Mouse (Mus musculus) lung, adult 2 months (tissue): ENCODE results near the gene Gcn1l1. TPM values are rescaled to one million over a fixed set of nuclear protein-coding genes. Genes with fewer than 3 reads are reported as not detected.

Experiments used
- DNase-seq: peaks from one replicate; pipeline ENCODE4 v3.0.0; 2022
- H3K4me1 ChIP-seq: fragments of 200-500 bp; 2 replicates; pipeline ENCODE4 v1.6.1; 2011; ENCODE audit warnings: low read length; ENCODE audit not compliant: control insufficient read depth, insufficient read depth
- H3K4me3 ChIP-seq: fragments of 200-500 bp; replicated peaks from 2 replicates; pipeline ENCODE3; 2011; ENCODE audit warnings: low read depth, mild to moderate bottlenecking, control low read depth, low read length; ENCODE audit errors: extremely low read depth
- CTCF ChIP-seq: fragments of 200-500 bp; IDR thresholded peaks from 2 replicates; pipeline ENCODE4 v1.5.1; 2011; ENCODE audit warnings: mild to moderate bottlenecking, low read length, control low read depth; ENCODE audit not compliant: insufficient read depth
- POLR2A ChIP-seq: fragments of 200-500 bp; IDR thresholded peaks from 2 replicates; pipeline ENCODE4 v1.6.1; 2011; ENCODE audit warnings: low read depth, mild to moderate bottlenecking, control low read depth, low read length, borderline replicate concordance; ENCODE audit errors: extremely low read depth
- WGBS: fragments of 180-500 bp; shearing (Covaris S2); methylation state at CpG from one replicate; pipeline ENCODE4 v1.1.7; 2018; 5-methylcytosine and 5-hydroxymethylcytosine counted together
- polyA plus RNA-seq: library from polyadenylated mRNA; depleted of rRNA; stranded (reverse); fragments of >200 nt; gene quantifications from 2 replicates; pipeline ENCODE4 v1.2.3, GENCODE M21; 2012

Gcn1l1 gene
- polyA plus RNA-seq, 1 experiment: 52.8 TPM

DNA sequence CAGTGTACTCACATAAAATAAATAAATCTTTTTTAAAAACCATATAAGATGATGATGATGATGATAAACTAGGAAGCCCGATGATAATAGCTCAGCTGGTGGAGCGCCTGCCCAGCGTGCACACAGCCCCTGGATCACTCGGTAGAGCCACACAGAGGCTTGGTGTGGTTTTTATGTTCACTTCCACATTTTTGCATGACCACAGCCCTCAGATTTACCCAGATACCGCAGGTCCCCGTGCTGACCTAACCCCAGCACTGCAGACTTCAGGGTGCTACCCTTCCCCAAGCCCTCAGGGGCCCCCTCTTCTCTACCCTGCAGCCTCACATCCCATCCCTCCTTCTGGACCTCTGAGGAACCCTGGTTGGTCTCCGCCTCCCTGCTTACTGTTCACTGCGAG is 63.0 kb downstream of the Gcn1l1 start:
- Histone ChIP-seq H3K4me1 (peaks cover 8% of the 10 kb centered on the region), H3K4me3 (no peak overlapping the region)
- WGBS: 58% methylated on average over 8 of the region's 8 CpGs
- no peak for TF ChIP-seq CTCF
- no peak for TF ChIP-seq POLR2A
- no peak for DNase-seq

DNA sequence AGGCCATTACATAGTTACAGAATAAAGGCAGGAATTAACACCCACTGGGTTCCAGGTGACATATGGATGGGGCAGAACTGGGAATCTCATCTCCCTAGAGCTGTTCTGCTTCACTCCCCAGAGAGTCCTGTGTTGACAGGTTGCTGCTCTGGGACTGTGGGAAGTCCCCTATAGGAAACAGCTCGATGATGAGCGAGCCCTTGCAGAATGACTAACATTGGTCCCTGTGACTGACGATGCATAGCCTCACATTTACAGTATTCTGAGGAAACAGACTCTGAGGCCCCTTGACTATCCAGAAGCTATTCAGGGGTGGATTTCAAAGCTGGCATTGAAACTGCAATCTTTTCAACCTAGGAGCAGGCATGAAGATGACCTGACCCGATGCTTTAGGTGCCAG is 64.6 kb downstream of the Gcn1l1 start:
- WGBS: 90% methylated on average over 4 of the region's 4 CpGs
- TF ChIP-seq CTCF (no peak), POLR2A (no peak)
- no peak overlapping the region for H3K4me3 ChIP-seq
- peaks cover 17% of the 10 kb centered on the region for H3K4me1 ChIP-seq
- DNase-seq: no peak

DNA sequence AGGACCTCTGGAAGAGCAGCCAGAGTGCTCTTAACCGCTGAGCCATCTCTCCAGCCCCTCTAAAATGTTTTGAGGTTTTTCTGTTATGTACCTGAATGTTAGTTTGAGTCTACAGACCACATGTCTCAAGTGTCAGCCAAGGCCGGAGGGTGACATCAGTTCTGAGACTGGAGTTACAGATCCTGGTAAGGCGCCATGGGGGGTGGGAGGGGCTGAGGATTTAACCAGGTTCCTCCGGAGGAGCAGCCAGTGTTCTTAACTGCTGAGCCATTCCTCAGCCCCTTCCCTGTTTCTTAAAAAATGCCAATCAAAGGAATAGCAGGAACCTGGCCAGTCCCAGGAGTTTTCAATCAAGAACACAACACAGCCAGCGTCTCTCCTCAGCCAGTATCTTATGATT is 65.2 kb downstream of the Gcn1l1 start:
- WGBS: 55% methylated on average over 5 of the region's 5 CpGs
- Histone ChIP-seq H3K4me1 (peaks cover 22% of the 10 kb centered on the region), H3K4me3 (no peak overlapping the region)
- TF ChIP-seq CTCF: no peak
- no peak for TF ChIP-seq POLR2A
- no peak for DNase-seq

DNA sequence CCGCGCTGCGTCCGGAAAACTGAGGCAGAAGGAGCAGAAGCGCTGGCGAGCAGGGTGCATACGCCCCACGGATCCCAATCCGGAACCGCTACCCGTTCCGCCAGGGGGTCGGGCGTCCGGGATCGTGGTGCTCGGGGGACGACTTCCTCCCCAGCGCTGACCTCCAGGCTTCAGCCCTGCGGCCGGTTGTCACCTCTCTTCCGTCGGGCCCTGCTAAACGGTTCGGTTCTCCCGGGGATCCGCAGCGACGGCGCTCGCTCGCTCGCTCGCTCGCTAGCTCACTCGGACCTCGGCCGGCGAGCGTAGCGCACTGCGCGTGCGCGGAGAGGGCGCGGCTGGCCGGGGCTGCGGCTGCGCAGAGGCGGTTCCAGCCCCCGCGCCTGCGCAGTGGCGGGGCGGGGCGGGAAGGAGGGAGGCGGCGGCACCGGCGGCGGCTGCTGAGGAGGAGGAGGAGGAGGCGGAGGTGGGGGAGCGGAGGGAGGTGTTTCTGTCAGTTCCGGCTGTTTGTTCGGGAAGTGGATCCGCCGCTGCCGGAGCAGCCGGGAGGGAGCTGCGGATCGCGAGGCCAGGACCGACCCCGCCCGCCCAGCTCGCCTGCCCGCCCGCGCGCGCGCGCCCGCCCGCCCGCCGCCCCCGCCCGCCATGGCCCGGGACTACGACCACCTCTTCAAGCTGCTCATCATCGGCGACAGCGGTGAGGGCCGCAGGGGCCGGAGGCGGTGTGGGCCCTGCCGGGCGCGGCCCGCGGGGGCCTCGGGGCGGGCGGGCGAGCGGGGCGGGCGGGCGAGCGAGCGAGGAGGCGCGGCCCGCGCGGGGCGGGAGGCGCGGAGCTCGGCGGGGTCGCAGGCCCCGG is 66.7 kb downstream of the Gcn1l1 start, which contains the start of gene Rab35:
TSS of gene Rab35 (plus strand) at position 404 of the 853 bp plus-strand sequence.
- TF ChIP-seq CTCF (no peak), POLR2A (peak; percentile 87)
- peak within 1 kb of the TSS; percentile 91 for H3K4me3 ChIP-seq
- peak; percentile 93 for DNase-seq
- 2% methylated on average over 86 of the region's 125 CpGs for WGBS
- H3K4me1 ChIP-seq: peaks cover 24% of the 10 kb centered on the region

DNA sequence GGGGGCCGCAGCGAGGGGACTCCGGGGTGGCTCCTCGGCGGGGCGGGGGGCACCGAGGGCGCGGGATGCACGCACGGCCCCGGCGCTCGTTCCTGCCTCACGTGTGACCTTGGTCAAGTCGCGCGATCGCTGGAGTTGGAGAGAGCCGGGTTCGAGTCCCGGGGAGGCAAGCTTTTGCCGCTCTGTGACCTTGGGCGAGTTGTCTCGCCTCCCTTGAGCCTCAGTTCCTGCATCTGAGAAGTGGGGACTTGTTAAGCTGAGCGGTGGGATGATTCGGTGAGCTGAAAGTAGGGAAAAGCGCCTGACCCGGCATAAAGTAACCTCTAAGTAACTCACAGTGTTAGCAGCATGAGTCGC is 67.3 kb downstream of the Gcn1l1 start:
- peaks cover 24% of the 10 kb centered on the region for H3K4me1 ChIP-seq
- WGBS: 2% methylated on average over 30 of the region's 30 CpGs
- DNase-seq: peak; percentile 39

DNA sequence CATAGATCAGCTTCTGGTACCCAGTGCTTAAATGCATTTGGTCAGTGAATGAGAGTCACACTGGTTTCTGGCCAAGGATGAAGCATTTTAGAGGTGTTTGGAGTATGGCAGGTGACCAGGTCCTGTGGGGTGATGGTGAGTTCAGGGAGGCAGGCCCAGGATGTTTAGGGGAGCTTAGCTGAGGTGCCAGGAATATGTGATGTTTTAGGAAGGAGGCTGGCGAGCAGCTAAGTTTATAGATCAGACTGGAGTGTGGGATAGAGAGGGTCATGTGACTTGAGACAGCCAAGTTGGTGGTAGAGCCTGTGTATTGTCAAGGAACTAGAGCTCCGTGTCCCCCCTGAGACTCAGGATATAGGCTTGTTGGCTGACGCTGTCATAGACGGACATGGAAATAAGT is 68.0 kb downstream of the Gcn1l1 start:
- peaks cover 24% of the 10 kb centered on the region for H3K4me1 ChIP-seq
- DNase-seq: no peak
- WGBS: 27% methylated on average over 4 of the region's 4 CpGs
- H3K4me3 ChIP-seq: peak overlapping the region; percentile 14
- TF ChIP-seq CTCF (no peak), POLR2A (no peak)

More for the DNA sequence above, 67.3 kb downstream of the Gcn1l1 start:
- TF ChIP-seq POLR2A (no peak), CTCF (no peak)
- peak overlapping the region; percentile 70 for H3K4me3 ChIP-seq

DNA sequence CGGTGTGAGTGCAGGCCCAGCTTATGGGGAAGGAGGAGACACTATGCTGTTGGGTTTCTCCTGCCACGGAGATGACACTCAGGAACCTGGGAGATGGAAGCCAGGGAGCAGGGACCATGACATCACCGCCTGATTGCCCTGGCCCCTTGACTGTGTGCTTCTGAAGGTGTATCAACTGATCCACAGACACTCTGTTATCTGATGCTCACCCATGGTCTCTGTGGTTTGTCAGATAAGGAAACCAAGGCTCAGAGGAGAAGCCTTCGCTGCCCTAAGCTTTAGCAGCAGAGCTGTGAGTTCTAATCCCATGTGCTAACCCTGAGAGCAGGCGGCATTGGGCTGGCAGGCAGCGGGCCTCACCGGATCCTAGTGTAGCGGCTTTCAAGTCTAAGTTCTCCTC is 69.0 kb downstream of the Gcn1l1 start:
- WGBS: 83% methylated on average over 8 of the region's 8 CpGs
- DNase-seq: no peak
- no peak overlapping the region for H3K4me3 ChIP-seq
- peaks cover 24% of the 10 kb centered on the region for H3K4me1 ChIP-seq
- TF ChIP-seq POLR2A (no peak), CTCF (no peak)

DNA sequence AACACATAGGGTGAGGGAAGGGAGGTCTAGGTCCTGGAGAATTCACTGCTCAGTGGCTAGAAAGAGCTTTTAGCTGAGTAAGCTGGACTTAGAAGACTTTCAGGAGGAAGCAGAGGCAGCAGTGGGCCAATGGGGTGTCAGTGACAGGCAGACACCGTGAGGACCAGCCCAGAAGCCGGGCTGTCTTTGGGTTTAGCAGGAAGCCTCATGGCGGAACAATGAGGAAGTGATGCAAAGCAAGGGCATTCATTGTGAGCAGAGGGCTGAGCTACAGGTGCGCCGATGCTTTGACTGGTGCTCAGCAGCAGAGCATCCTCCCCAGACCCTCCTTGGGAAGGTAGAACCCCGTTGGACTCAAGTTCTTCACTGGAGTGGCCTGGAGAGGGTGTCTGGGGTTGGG is 70.5 kb downstream of the Gcn1l1 start:
- TF ChIP-seq POLR2A: no peak
- no peak for TF ChIP-seq CTCF
- DNase-seq: no peak
- 29% methylated on average over 6 of the region's 6 CpGs for WGBS

DNA sequence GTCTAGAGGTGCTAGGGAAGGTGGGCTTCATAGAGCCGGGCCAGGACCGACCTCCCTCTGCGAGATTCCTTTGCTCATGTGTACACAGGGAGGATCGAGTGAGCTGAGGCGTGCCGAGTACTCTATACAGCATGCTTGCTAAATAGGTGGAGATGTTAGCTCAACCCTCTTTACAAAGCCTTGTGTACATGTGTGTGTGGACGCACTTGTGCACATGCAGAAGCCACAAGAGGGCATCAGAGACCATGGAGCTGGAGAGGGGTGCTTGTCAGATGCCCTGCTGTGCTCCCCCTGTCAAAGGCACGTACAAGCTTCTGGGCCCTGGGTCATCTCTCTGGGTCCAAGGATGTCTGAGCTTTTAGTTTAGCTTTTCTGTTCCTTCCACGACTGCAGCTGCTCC is 79.1 kb downstream of the Gcn1l1 start:
- Histone ChIP-seq H3K4me3 (no peak overlapping the region), H3K4me1 (no peaks in the 10 kb centered on the region)
- no peak for TF ChIP-seq CTCF
- no peak for TF ChIP-seq POLR2A
- WGBS: 68% methylated on average over 9 of the region's 9 CpGs
- DNase-seq: no peak

More for the DNA sequence above, 70.5 kb downstream of the Gcn1l1 start:
- Histone ChIP-seq H3K4me1 (peaks cover 24% of the 10 kb centered on the region), H3K4me3 (no peak overlapping the region)

DNA sequence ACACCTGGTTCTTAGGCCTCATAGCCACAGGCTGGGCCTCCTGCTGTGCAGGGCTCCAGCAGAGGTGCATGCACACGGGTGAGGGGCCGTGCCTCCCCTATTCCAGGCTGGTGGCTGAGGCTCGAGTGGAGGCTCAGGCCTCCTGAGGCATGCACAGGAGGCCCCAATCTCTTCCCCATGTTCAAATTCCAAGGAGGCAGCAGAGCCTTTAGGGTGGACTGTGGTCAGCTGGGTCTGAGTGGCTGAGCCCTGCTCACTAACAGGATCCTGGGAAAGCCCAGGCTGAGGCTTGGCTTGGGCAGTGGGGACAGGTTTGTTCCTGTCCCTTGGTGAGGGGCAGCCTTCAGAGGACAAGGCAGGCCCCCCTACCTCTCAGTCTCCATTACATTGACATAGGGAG is 83.8 kb downstream of the Gcn1l1 start:
- TF ChIP-seq POLR2A (no peak), CTCF (no peak)
- Histone ChIP-seq H3K4me1 (no peaks in the 10 kb centered on the region), H3K4me3 (no peak overlapping the region)
- 75% methylated on average over 3 of the region's 3 CpGs for WGBS
- no peak for DNase-seq

DNA sequence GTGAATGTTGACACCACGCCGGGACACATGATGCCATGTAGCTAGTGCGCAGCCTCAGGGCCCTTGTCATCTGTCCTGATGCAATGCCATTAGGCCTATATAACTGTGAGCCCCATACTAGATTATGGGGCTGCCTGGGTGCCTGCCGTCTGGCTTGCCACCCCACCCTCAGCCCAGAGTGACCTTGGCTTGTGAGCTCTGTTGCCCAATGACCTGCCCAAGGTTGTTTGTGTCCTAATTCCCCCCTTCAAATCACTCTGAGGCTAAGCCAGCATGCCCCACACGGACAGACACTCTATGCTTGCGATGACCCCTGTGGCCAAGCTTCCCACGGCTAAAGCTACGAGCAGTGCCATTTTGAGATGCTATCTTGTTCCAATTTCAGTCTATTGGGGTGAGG is 84.6 kb downstream of the Gcn1l1 start:
- no peak for DNase-seq
- Histone ChIP-seq H3K4me3 (no peak overlapping the region), H3K4me1 (no peaks in the 10 kb centered on the region)
- TF ChIP-seq CTCF: no peak
- no peak for TF ChIP-seq POLR2A
- WGBS: 82% methylated on average over 8 of the region's 8 CpGs
